Mouse (Mus musculus): ENCODE data around the gene Kif1bp. TPM values are rescaled to one million over a fixed set of nuclear protein-coding genes. Genes with fewer than 3 reads are reported as not detected.

The Kif1bp gene
- polyA plus RNA-seq, 1 experiment: 28.3 TPM

DNA sequence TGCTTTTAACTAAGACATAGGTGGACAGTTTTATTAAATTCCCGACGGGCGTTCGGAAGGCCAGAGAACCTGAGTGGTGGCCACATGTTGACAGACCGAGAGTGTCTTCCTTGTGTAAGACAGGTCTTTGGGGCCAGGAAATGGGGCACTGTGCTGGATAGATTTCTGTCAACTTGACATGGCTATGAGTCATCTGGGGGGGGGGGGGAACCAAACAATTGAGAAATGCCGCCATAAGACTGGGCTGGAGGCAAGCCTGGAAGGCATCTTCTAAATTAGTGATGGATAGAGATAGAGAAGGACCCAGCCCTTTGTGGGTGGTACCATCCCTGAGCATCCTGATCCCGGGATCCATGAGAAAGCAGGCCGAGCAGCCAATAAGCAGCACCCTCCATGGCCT is 35.3 kb downstream of the Kif1bp start:
- H3K4me3 ChIP-seq (ENCODE audit: low read depth, low read length): no peak overlapping the region
- no peak overlapping the region for H3K27ac ChIP-seq (ENCODE audit: insufficient read depth, low read length)
- H3K27me3 ChIP-seq (ENCODE audit: control insufficient read depth, insufficient read depth, low read length, poor library complexity, severe bottlenecking): no peaks in the 10 kb centered on the region
- no peaks in the 10 kb centered on the region for H3K9me3 ChIP-seq (replicated peaks; ENCODE audit: control insufficient read depth, insufficient read depth, low read length, poor library complexity, severe bottlenecking)
- H3K4me1 ChIP-seq (ENCODE audit: control insufficient read depth, insufficient read depth, low read length): no peaks in the 10 kb centered on the region
- TF ChIP-seq POLR2A (IDR thresholded peaks at IDR 0.05; ENCODE audit: insufficient read depth, low read length): no peak
- TF ChIP-seq CTCF (IDR thresholded peaks at IDR 0.05; ENCODE audit: low read depth, low read length): no peak
- TF ChIP-seq EP300 (IDR thresholded peaks at IDR 0.05; ENCODE audit: insufficient read depth, low read depth, low read length): no peak
- no peak overlapping the region for H3K9ac ChIP-seq (ENCODE audit: low read depth, poor library complexity, severe bottlenecking)
- no peaks in the 10 kb centered on the region for H3K36me3 ChIP-seq (ENCODE audit: control insufficient read depth, insufficient read depth, low read length, poor library complexity, severe bottlenecking)

GRCm38 (mm10) chr10:62542507-62542906 is 35.8 kb downstream of the Kif1bp start:
- no peak overlapping the region for H3K9ac ChIP-seq (ENCODE audit: low read depth, poor library complexity, severe bottlenecking)
- H3K27ac ChIP-seq (ENCODE audit: insufficient read depth, low read length): no peak overlapping the region
- H3K4me1 ChIP-seq (ENCODE audit: control insufficient read depth, insufficient read depth, low read length): no peaks in the 10 kb centered on the region
- no peaks in the 10 kb centered on the region for H3K27me3 ChIP-seq (ENCODE audit: control insufficient read depth, insufficient read depth, low read length, poor library complexity, severe bottlenecking)
- no peak overlapping the region for H3K4me3 ChIP-seq (ENCODE audit: low read depth, low read length)
- TF ChIP-seq POLR2A (IDR thresholded peaks at IDR 0.05; ENCODE audit: insufficient read depth, low read length) (no peak), EP300 (IDR thresholded peaks at IDR 0.05; ENCODE audit: insufficient read depth, low read depth, low read length) (no peak), CTCF (IDR thresholded peaks at IDR 0.05; ENCODE audit: low read depth, low read length) (no peak)
- H3K9me3 ChIP-seq (replicated peaks; ENCODE audit: control insufficient read depth, insufficient read depth, low read length, poor library complexity, severe bottlenecking): no peaks in the 10 kb centered on the region
- H3K36me3 ChIP-seq (ENCODE audit: control insufficient read depth, insufficient read depth, low read length, poor library complexity, severe bottlenecking): no peaks in the 10 kb centered on the region

DNA sequence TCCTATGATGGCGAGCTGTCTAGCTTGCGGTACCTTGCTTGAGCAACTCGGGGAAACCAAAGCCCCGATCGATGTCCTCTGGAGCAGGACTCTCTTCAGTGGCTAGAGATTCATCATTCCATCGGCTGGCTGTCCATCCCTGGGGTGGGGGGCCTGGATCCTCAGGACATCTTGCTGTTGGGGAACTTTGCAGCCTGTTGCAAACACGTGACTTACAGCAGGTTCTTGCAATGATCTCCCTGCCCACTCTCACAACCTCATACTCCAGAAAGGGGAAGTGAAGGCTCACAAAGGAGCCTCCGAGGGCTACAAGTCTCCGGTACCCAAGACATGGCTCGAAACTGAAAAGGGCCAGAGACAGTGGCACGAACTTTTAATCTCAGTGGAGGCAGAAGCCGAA is 36.8 kb downstream of the Kif1bp start:
- TF ChIP-seq POLR2A (IDR thresholded peaks at IDR 0.05; ENCODE audit: insufficient read depth, low read length) (no peak), CTCF (IDR thresholded peaks at IDR 0.05; ENCODE audit: low read depth, low read length) (no peak), EP300 (IDR thresholded peaks at IDR 0.05; ENCODE audit: insufficient read depth, low read depth, low read length) (no peak)
- H3K27me3 ChIP-seq (ENCODE audit: control insufficient read depth, insufficient read depth, low read length, poor library complexity, severe bottlenecking): no peaks in the 10 kb centered on the region

DNA sequence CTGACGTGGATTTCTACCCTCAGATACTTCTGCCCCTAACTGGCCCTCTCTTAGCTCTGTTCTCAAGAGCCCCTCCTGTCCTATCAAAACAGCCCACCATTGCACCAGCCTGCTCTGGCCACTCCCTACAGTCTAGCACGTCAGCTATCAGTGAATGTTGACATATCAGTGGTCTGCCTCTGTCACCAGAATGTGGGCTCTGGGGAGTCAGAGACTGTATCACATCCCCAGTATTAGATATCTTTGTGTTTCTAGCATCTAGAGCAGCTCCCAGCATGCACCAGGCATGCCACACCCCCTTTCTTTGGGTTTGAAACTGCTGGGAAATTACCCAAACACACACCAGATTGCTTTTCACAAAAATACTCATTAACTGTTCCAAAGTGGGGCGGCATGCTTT is 37.5 kb downstream of the Kif1bp start:
- Histone ChIP-seq H3K27me3 (ENCODE audit: control insufficient read depth, insufficient read depth, low read length, poor library complexity, severe bottlenecking) (no peaks in the 10 kb centered on the region), H3K36me3 (ENCODE audit: control insufficient read depth, insufficient read depth, low read length, poor library complexity, severe bottlenecking) (no peaks in the 10 kb centered on the region), H3K4me1 (ENCODE audit: control insufficient read depth, insufficient read depth, low read length) (no peaks in the 10 kb centered on the region), H3K9ac (ENCODE audit: low read depth, poor library complexity, severe bottlenecking) (no peak overlapping the region), H3K9me3 (replicated peaks; ENCODE audit: control insufficient read depth, insufficient read depth, low read length, poor library complexity, severe bottlenecking) (no peaks in the 10 kb centered on the region), H3K4me3 (ENCODE audit: low read depth, low read length) (no peak overlapping the region), H3K27ac (ENCODE audit: insufficient read depth, low read length) (no peak overlapping the region)
- no peak for TF ChIP-seq EP300 (IDR thresholded peaks at IDR 0.05; ENCODE audit: insufficient read depth, low read depth, low read length)
- TF ChIP-seq CTCF (IDR thresholded peaks at IDR 0.05; ENCODE audit: low read depth, low read length): no peak
- TF ChIP-seq POLR2A (IDR thresholded peaks at IDR 0.05; ENCODE audit: insufficient read depth, low read length): no peak

More for the DNA sequence above, 36.8 kb downstream of the Kif1bp start:
- H3K4me1 ChIP-seq (ENCODE audit: control insufficient read depth, insufficient read depth, low read length): no peaks in the 10 kb centered on the region
- H3K9me3 ChIP-seq (replicated peaks; ENCODE audit: control insufficient read depth, insufficient read depth, low read length, poor library complexity, severe bottlenecking): no peaks in the 10 kb centered on the region
- H3K4me3 ChIP-seq (ENCODE audit: low read depth, low read length): no peak overlapping the region
- H3K36me3 ChIP-seq (ENCODE audit: control insufficient read depth, insufficient read depth, low read length, poor library complexity, severe bottlenecking): no peaks in the 10 kb centered on the region
- H3K27ac ChIP-seq (ENCODE audit: insufficient read depth, low read length): no peak overlapping the region
- H3K9ac ChIP-seq (ENCODE audit: low read depth, poor library complexity, severe bottlenecking): no peak overlapping the region

DNA sequence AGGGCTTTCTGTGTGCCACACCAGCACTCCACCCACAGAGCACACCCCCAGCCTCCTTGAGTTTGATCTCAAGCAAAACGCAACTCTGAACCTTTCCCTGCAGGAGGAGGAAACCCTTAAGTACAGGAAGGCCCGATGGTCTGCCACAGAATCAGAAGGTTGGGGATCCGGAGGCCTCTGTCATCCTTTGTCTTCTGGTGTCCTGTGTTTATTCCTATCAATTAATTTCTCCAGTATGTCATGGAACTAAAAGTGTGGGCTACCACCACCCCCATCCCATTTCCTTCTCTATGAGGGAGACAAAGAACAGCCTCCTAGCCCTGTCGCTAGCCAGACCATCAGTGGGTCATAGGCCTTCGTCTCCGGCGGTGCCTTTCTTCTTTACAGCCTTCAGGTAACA is 43.7 kb downstream of the Kif1bp start:
- Histone ChIP-seq H3K27me3 (ENCODE audit: control insufficient read depth, insufficient read depth, low read length, poor library complexity, severe bottlenecking) (no peaks in the 10 kb centered on the region), H3K27ac (ENCODE audit: insufficient read depth, low read length) (no peak overlapping the region), H3K36me3 (ENCODE audit: control insufficient read depth, insufficient read depth, low read length, poor library complexity, severe bottlenecking) (no peaks in the 10 kb centered on the region), H3K4me3 (ENCODE audit: low read depth, low read length) (no peak overlapping the region), H3K9ac (ENCODE audit: low read depth, poor library complexity, severe bottlenecking) (no peak overlapping the region), H3K4me1 (ENCODE audit: control insufficient read depth, insufficient read depth, low read length) (no peaks in the 10 kb centered on the region), H3K9me3 (replicated peaks; ENCODE audit: control insufficient read depth, insufficient read depth, low read length, poor library complexity, severe bottlenecking) (no peaks in the 10 kb centered on the region)
- TF ChIP-seq EP300 (IDR thresholded peaks at IDR 0.05; ENCODE audit: insufficient read depth, low read depth, low read length): no peak
- no peak for TF ChIP-seq POLR2A (IDR thresholded peaks at IDR 0.05; ENCODE audit: insufficient read depth, low read length)
- no peak for TF ChIP-seq CTCF (IDR thresholded peaks at IDR 0.05; ENCODE audit: low read depth, low read length)

GRCm38 (mm10) chr10:62532832-62533231 is 45.4 kb downstream of the Kif1bp start:
- Histone ChIP-seq H3K27me3 (ENCODE audit: control insufficient read depth, insufficient read depth, low read length, poor library complexity, severe bottlenecking) (no peaks in the 10 kb centered on the region), H3K9me3 (replicated peaks; ENCODE audit: control insufficient read depth, insufficient read depth, low read length, poor library complexity, severe bottlenecking) (no peaks in the 10 kb centered on the region), H3K27ac (ENCODE audit: insufficient read depth, low read length) (no peak overlapping the region), H3K4me1 (ENCODE audit: control insufficient read depth, insufficient read depth, low read length) (no peaks in the 10 kb centered on the region), H3K9ac (ENCODE audit: low read depth, poor library complexity, severe bottlenecking) (no peak overlapping the region), H3K36me3 (ENCODE audit: control insufficient read depth, insufficient read depth, low read length, poor library complexity, severe bottlenecking) (no peaks in the 10 kb centered on the region), H3K4me3 (ENCODE audit: low read depth, low read length) (no peak overlapping the region)
- TF ChIP-seq POLR2A (IDR thresholded peaks at IDR 0.05; ENCODE audit: insufficient read depth, low read length) (no peak), CTCF (IDR thresholded peaks at IDR 0.05; ENCODE audit: low read depth, low read length) (no peak), EP300 (IDR thresholded peaks at IDR 0.05; ENCODE audit: insufficient read depth, low read depth, low read length) (no peak)
